Mouse (Mus musculus): Measurements from ENCODE around the gene Colec11. TPM values are rescaled to one million over a fixed set of nuclear protein-coding genes. Genes with fewer than 3 reads are reported as not detected.

The Colec11 gene
- total and polyA plus RNA-seq, 3 experiments = 0.54 to 0.74 TPM; not detected in 1

- TF ChIP-seq EP300 (IDR thresholded peaks at IDR 0.05; ENCODE audit: low read depth in 1 of 2, low read length in 2 of 2) (peak; percentile 89 to 90), ETS1 (IDR thresholded peaks at IDR 0.05; ENCODE audit: low read depth, low read length) (peak; percentile 92), CTCF (IDR thresholded peaks at IDR 0.05 in 2 of 3, conservative IDR thresholded peaks at IDR 0.05 in 1 of 3; ENCODE audit: control insufficient read depth in 1 of 3, insufficient read depth in 1 of 3, low read depth in 2 of 3, low read length in 3 of 3, poor library complexity in 1 of 3, severe bottlenecking in 1 of 3) (no peak), POLR2AphosphoS2 (IDR thresholded peaks at IDR 0.05; ENCODE audit: low read length) (no peak), KAT2A (conservative IDR thresholded peaks at IDR 0.05; ENCODE audit: low read depth, low read length) (no peak), MYB (IDR thresholded peaks at IDR 0.05; ENCODE audit: low read depth, low read length) (no peak), SIN3A (IDR thresholded peaks at IDR 0.05; ENCODE audit: low read length) (peak; percentile 65), BHLHE40 (IDR thresholded peaks at IDR 0.05; ENCODE audit: borderline replicate concordance, low read depth, low read length) (peak; percentile 71), SMC3 (IDR thresholded peaks at IDR 0.05; ENCODE audit: low read depth, low read length) (no peak)
Observed at GRCm38 (mm10) chr12:28578147-28578546, 45.0 kb downstream of the Colec11 start (continued).

DNA sequence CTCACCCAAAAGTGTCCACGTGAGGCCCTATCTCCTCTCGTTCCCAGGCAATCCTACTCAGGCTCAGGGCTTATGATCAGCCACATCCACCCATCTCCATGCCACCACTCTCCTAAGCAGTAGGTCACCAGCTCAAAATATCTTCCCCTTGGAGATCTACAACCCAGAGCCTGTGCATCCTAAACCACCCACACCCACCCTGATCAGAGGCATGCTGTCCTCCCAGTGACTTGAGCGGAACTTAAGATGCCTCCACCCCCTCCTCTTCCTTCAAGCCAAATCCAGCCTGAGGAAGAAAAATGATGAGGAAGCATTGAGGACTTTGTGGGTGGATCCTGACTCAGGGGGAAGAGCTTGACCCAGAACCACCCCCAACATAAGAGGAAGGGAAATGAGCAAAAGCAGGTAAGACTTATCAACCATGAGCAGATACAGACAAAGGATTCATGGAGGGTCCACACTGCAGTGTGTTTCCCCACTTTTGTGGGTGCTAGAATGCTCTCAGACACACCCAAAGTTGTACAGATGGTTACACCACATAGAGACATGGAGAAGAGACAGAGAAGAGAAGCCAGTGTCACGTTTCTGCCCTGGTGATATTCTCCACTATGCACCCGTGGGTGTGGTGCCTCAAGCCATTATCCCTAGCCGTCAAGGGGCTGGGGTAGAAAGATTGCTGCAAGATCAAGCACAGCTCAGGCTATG is 47.7 kb downstream of the Colec11 start:
- Histone ChIP-seq H3K79me2 (ENCODE audit: control insufficient read depth, insufficient read depth, low read length, poor library complexity) (no peaks in the 10 kb centered on the region), H3K27me3 (ENCODE audit: control insufficient read depth in 1 of 2, insufficient read depth in 2 of 2, low read length in 2 of 2) (no peaks in the 10 kb centered on the region)
- 0 out of 2 replicates have a peak, but pooled peaks have one; percentile 8 for TF ChIP-seq MYC (IDR thresholded peaks at IDR 0.05; ENCODE audit: low read depth, low read length)
- TF ChIP-seq NELFE (IDR thresholded peaks at IDR 0.05; ENCODE audit: low read depth, low read length) = no peak
- peak; percentile 48; the same call in 1 of the 2 replicates for TF ChIP-seq ETS1 (IDR thresholded peaks at IDR 0.05; ENCODE audit: low read depth, low read length)
- TF ChIP-seq MXI1 (IDR thresholded peaks at IDR 0.05; ENCODE audit: low read depth, low read length) = no peak
- TF ChIP-seq SIN3A (IDR thresholded peaks at IDR 0.05; ENCODE audit: low read length) = peak; percentile 61
- TF ChIP-seq MEF2A (IDR thresholded peaks at IDR 0.05; ENCODE audit: extremely low read depth, insufficient replicate concordance, low read depth, low read length, poor library complexity, severe bottlenecking) = no peak
- no peak for TF ChIP-seq CTCF (IDR thresholded peaks at IDR 0.05 in 2 of 3, conservative IDR thresholded peaks at IDR 0.05 in 1 of 3; ENCODE audit: control insufficient read depth in 1 of 3, insufficient read depth in 1 of 3, low read depth in 2 of 3, low read length in 3 of 3, poor library complexity in 1 of 3, severe bottlenecking in 1 of 3)
- TF ChIP-seq ZKSCAN1 (IDR thresholded peaks at IDR 0.05; ENCODE audit: low read depth, low read length) = no peak
- no peak for TF ChIP-seq E2F4 (IDR thresholded peaks at IDR 0.05; ENCODE audit: borderline replicate concordance, low read depth, low read length)
- no peak for TF ChIP-seq MAFK (IDR thresholded peaks at IDR 0.05; ENCODE audit: borderline replicate concordance, low read depth, low read length)
- TF ChIP-seq ZMIZ1 (IDR thresholded peaks at IDR 0.05; ENCODE audit: low read depth, low read length) = no peak
- TF ChIP-seq POLR2AphosphoS5 (IDR thresholded peaks at IDR 0.05; ENCODE audit: borderline replicate concordance, low read depth, low read length) = no peak
- no peak for TF ChIP-seq USF1 (IDR thresholded peaks at IDR 0.05; ENCODE audit: low read depth, low read length)
- TF ChIP-seq MAX (IDR thresholded peaks at IDR 0.05; ENCODE audit: low read length) = peak; percentile 28; the same call in 1 of the 2 replicates
- peak; percentile 64 for TF ChIP-seq TAL1 (IDR thresholded peaks at IDR 0.05; ENCODE audit: low read length)
- TF ChIP-seq GABPA (IDR thresholded peaks at IDR 0.05; ENCODE audit: low read depth, low read length) = no peak
- peak; percentile 82 for TF ChIP-seq BHLHE40 (IDR thresholded peaks at IDR 0.05; ENCODE audit: borderline replicate concordance, low read depth, low read length)
- no peak for TF ChIP-seq CHD2 (IDR thresholded peaks at IDR 0.05; ENCODE audit: low read length)
- TF ChIP-seq ZC3H11A (IDR thresholded peaks at IDR 0.05; ENCODE audit: low read depth, low read length) = no peak
- no peak for TF ChIP-seq NRF1 (IDR thresholded peaks at IDR 0.05; ENCODE audit: insufficient read depth, low read depth, low read length, poor library complexity, severe bottlenecking)
- TF ChIP-seq RCOR1 (IDR thresholded peaks at IDR 0.05; ENCODE audit: low read depth, low read length) = 0 out of 2 replicates have a peak, but pooled peaks have one; percentile 12
- no peak for TF ChIP-seq UBTF (IDR thresholded peaks at IDR 0.05; ENCODE audit: borderline replicate concordance, insufficient read depth, low read depth, low read length)
- peak; percentile 17; the same call in 1 of the 2 replicates for TF ChIP-seq ELF1 (IDR thresholded peaks at IDR 0.05; ENCODE audit: low read depth, low read length)
- no peak for TF ChIP-seq ZNF384 (IDR thresholded peaks at IDR 0.05; ENCODE audit: low read depth, low read length)
- TF ChIP-seq HCFC1 (IDR thresholded peaks at IDR 0.05; ENCODE audit: low read depth, low read length) = 0 out of 2 replicates have a peak, but pooled peaks have one; percentile 16
- TF ChIP-seq JUND (IDR thresholded peaks at IDR 0.05; ENCODE audit: low read depth, low read length) = no peak
- TF ChIP-seq POLR2AphosphoS2 (IDR thresholded peaks at IDR 0.05; ENCODE audit: low read length) = no peak
- TF ChIP-seq MYB (IDR thresholded peaks at IDR 0.05; ENCODE audit: low read depth, low read length) = no peak
- TF ChIP-seq POLR2A (IDR thresholded peaks at IDR 0.05; ENCODE audit: control insufficient read depth in 1 of 2, insufficient read depth in 1 of 2, low read depth in 1 of 2, low read length in 2 of 2, poor library complexity in 1 of 2) = no peak

More for the DNA sequence above, 47.7 kb downstream of the Colec11 start:
- H3K9ac ChIP-seq (ENCODE audit: control insufficient read depth, low read depth, low read length, poor library complexity, severe bottlenecking) = no peak overlapping the region
- H3K36me3 ChIP-seq (ENCODE audit: control insufficient read depth in 1 of 2, insufficient read depth in 2 of 2, low read length in 2 of 2) = peaks cover 0 to 22% of the 10 kb centered on the region in 2 experiments; a peak in 2 of 4 replicates
- H3K4me3 ChIP-seq (ENCODE audit: control insufficient read depth in 1 of 2, insufficient read depth in 1 of 2, low read depth in 2 of 2, low read length in 2 of 2) = no peak overlapping the region
- peaks cover 14 to 32% of the 10 kb centered on the region in 2 experiments; a peak in 3 of 4 replicates for H3K4me1 ChIP-seq (ENCODE audit: control insufficient read depth in 1 of 2, insufficient read depth in 2 of 2, low read length in 2 of 2)
- peak overlapping the region; percentile 69 for H3K27ac ChIP-seq (ENCODE audit: control insufficient read depth, low read depth, low read length)
- peak; percentile 75 for DNase-seq (ENCODE audit: low read depth, low spot score)
- H3K9me3 ChIP-seq (replicated peaks; ENCODE audit: insufficient read depth, low read length) = no peaks in the 10 kb centered on the region
